Mouse (Mus musculus): ENCODE results near the gene Dppa3.
"Not testable (repeated sequence)": the region's sequence is repeated elsewhere in the genome, so short reads cannot be mapped to it uniquely, and the experiment has no call there.

Dppa3 gene

GRCm38 (mm10) chr6:122612426-122612825 is 13.8 kb upstream of the Dppa3 start:
- no peak for DNase-seq (ENCODE audit: low spot score in 2 of 2)

DNA sequence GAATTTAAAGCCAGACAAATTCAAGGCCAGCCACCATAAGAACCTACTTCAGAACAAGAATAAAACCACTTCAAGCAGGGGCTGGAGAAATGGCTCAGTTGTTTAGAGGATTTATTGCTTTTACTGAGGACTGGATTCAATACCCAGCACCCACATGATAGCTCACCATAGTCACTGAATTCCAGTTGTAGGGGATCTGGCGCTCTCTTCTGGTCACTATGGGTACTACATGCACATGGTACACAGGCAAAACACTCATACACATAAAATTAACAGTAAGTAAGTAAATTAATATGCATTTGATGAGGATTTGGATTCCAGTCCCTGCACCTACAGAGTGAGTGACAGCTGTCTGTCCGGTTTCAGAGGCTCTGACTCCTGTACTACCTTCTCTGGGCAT is 12.2 kb upstream of the Dppa3 start:
- no peak for DNase-seq (ENCODE audit: low spot score in 2 of 2)

- DNase-seq (ENCODE audit: low spot score in 2 of 2), result no peak
Observed at GRCm38 (mm10) chr6:122616022-122616421, 10.2 kb upstream of the Dppa3 start.

DNA sequence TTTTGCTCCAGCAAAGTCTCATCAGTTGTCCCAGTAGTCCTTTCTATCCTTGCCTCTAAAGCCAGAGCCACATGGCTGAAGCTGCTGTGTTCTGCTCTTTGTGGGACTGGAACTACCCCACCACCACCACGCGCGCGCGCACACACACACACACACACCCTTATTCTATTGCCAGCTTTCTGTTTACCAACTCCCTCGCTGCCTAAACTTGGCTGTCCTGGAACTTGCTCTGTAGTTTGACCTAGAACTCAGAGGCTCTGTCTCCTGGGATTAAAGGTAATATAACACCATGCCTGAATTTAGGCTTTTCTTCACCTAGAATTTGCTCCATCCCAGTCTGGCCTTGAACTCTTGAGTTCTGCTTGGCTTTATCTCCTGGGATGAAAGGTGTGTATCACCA is 5.1 kb upstream of the Dppa3 start:
- no peak for DNase-seq (ENCODE audit: low spot score in 2 of 2)

DNA sequence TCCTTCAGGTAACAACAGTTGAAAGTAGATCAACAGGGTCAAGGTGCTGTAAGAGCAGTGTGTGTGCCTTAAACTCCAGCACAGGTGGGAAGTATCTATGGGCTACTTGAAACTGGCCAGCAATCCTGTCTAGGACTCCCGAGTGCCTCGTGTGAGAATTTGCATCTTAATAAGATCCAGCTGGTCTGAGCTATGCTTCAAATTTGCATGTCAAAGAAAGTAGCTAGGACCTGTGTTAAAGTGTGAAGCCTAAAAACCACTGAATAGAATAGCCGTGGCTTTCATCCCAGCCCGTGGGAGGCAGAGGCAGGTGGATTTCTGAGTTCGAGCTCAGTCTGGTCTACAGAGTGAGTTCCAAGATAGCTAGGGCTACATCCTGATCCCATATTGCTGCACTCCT is 1.7 kb upstream of the Dppa3 start:
- DNase-seq (ENCODE audit: low spot score in 2 of 2), result no peak

DNA sequence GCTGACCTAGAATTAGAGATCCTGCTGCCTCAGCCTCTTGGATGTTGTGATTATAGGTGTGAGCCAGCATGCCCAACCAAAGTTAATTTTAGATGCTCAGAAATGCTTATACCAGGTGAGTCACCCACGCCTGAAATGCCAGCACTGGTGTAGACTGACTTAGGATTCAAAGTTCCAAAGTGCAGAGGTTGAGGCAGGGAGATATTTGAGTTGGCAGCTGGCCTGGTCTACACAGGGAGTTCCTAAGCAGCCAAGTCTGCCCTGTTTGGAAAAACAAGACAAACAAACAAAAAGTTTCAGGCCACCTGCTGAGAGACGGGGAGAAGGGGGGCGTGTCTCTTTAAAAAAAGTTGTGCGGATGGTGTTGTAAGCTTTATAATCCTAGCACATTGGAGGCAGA is 1.1 kb upstream of the Dppa3 start:
- DNase-seq (ENCODE audit: low spot score in 2 of 2), result no peak

DNA sequence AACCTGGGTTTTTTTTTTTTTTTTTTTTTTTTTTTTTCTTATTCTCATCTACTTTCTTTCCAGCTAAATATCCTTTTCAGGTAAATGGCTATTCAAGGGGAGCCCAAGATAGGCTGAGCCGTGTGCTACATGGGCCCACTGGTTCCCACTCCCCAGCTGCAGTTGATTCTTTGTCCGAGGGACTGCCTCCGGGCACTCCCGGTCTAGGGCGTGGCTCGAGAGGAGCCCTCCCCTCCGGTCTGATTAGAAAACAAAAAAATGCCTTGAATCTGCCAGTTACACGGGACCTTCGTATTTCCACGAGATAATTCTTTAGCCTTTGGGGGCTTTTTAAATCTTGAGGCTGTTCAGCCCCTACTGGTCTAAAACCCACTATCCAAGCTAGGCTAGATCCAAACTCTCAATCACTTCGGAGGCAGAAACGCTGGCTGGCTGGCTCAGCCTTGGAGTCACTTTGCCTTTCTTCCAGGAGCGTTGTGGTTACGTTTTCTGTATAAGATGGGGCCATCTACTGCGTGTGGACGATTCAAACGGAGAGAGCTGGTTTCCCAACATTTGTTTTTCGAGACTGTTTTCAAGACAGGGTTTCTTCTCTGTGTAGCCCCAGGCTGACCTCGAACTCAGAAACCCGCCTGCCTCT is 1.4 kb downstream of the Dppa3 start:
- DNase-seq (ENCODE audit: low spot score in 2 of 2), result no peak

DNA sequence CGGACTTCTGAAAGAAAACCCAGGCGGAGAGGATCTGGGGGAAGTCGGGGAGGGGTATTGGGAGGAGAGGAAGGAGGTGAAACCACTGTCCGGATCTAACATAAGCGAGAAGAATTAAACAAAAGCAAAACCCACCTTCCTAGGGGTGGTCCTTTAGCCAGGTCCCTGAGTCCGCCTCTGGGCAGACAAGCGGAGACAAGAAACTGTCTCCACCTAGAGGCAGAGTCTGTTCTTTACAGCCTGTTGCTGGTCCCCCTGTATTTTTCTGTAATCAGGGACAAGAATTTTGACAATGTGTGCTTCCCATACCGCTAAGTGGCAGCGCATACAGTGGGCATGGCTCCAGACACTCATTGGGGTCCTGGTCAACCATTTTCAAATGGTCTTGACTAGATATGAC is 7.2 kb downstream of the Dppa3 start:
- no peak for DNase-seq (ENCODE audit: low spot score in 2 of 2)

DNA sequence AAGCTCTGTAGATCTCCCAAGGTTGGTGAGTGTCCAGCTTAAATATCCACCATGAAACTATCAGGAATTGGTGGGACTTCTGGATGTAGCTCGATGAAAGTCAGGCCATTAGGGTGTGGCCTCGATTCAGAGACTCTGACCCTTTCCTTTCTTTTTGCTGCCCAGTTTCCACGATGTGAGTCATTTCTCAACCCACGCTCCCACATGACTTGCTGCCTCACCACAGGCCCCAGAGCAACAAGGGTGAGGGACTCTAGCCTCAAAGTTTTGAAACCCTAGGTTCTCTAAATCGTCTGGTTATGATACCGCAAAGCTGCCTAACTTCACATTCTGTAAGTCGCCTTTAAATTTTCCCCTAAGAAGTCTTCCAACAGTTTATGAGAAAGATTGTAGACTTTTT is 9.1 kb downstream of the Dppa3 start:
- DNase-seq (ENCODE audit: low spot score in 2 of 2), result no peak

- no peak for DNase-seq (ENCODE audit: low spot score in 2 of 2)
Observed at GRCm38 (mm10) chr6:122636666-122637065, 10.5 kb downstream of the Dppa3 start.

DNA sequence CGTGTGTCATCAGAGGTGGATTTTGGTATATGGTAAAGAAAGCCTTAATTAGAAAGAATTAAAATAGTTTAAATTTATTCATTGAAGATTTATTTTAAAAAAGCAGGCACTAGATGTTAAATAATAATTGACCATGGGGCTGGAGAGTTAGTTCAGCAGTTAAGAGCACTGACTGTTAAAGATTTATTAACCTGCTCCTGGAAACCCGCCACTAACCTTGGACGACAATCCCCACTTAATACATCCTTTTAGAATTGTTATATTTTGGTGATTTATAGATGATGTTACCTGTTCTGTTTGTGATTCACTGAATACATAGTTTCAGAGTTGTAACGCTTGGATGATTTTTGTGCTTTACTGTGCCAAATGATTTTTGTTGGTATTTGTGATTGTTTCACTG is 11.4 kb downstream of the Dppa3 start:
- not testable (repeated sequence) for DNase-seq (ENCODE audit: low spot score in 2 of 2)

DNA sequence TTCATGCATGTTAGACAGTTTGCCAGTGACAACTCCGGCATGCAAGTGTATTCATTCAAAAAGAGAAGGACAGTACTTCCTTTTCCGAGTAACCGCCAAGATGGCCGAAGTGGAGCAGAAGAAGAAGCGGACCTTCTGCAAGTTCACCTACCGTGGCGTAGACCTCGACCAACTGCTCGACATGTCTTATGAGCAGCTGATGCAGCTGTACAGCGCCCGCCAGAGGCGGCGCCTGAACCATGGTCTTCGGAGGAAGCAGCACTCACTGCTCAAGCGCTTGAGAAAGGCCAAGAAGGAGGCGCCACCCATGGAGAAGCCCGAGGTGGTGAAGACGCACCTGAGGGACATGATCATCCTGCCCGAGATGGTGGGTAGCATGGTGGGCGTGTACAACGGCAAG is 18.0 kb downstream of the Dppa3 start:
- not testable (repeated sequence) for DNase-seq (ENCODE audit: low spot score in 2 of 2)

GRCm38 (mm10) chr6:122649903-122650302 is 23.7 kb downstream of the Dppa3 start:
- DNase-seq (ENCODE audit: low spot score in 2 of 2), result no peak

DNA sequence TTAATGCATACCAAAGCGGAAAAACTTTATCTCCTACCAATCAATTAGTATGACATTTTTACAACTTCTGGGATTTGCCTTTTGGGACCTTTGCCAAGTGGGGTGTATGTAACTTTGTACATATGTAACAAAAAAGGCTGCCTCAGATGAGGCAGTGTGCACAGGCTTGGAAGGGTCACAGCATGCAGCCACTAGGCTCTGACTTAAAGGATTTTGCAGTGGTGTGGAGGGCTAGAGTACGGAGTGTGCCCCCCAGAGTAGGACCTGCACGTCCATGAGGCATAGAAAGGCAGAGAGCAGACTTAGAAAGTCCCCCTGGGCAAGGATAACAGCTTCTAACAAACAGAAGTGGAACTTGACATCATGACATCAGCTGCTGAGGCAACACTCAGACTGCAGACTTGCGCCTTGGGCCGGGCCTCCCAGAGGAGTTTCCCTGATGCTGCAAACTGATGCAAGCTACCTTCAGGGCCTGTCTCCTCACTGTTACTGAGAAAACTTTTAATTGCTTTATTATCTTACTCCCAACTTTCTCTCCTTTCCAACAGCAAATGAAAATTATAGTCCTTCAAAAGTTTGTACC is 24.3 kb downstream of the Dppa3 start:
- no peak for DNase-seq (ENCODE audit: low spot score in 2 of 2)

DNA sequence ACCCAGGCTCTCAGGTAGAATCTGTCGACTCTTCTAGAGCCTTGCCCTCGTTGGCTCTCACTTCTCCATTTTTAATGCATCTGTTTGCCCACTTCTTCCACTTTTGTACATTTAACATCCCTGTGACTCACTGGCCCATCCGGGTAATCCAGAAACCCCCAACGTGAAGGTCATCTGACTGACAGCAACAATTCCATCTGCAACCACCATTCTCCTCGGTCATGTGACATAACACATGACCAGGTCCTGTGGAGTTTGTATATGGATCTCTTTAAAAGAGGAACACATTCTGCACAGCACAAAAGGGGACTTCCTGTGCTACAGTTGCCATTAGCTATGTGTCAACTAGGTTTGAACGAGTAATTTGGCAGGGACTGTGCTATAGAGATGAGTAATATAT is 28.1 kb downstream of the Dppa3 start:
- no peak for DNase-seq (ENCODE audit: low spot score in 2 of 2)

GRCm38 (mm10) chr6:122657630-122658029 is 31.4 kb downstream of the Dppa3 start:
- DNase-seq (ENCODE audit: low spot score in 2 of 2), result no peak

- no peak for DNase-seq (ENCODE audit: low spot score in 2 of 2)
Observed at GRCm38 (mm10) chr6:122659567-122659966, 33.4 kb downstream of the Dppa3 start.

GRCm38 (mm10) chr6:122660601-122661379 is 34.6 kb downstream of the Dppa3 start:
- peak; percentile 26 to 58 for DNase-seq (ENCODE audit: low spot score in 2 of 2)

DNA sequence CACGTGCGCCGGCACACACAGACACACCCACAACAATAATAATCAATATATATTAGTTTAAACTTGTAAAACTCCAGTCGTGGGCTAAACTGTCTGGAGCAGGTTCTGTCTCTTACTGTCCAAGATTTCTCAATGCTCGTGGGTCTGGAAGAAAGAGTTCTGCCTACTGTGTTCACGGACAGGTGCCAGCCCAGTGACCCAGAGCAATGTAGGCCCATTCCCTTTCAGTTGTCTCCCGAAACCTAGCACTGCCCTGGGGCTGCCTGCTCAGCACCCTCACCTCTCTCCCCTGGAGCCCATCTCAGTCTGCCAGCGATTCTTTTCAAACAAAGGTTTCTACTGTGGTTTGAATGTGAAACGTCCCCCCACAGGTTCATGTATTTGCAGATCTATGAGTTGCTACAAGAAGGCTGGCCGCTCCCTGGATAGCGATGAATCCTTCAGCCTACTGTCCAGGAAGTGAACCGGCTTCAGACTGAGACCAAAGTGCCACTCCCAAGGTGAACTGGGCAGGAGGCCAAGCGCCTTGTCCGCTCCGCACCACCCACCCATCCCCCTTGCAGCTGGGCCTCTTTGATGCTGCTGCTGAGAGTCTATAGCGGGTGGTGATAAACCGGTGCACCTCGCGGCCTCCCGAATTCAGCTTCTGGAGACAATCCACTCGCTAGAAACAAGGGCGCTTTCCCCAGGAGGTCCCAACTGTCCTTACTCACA is 36.5 kb downstream of the Dppa3 start:
- DNase-seq (ENCODE audit: low spot score in 2 of 2), result no peak

DNA sequence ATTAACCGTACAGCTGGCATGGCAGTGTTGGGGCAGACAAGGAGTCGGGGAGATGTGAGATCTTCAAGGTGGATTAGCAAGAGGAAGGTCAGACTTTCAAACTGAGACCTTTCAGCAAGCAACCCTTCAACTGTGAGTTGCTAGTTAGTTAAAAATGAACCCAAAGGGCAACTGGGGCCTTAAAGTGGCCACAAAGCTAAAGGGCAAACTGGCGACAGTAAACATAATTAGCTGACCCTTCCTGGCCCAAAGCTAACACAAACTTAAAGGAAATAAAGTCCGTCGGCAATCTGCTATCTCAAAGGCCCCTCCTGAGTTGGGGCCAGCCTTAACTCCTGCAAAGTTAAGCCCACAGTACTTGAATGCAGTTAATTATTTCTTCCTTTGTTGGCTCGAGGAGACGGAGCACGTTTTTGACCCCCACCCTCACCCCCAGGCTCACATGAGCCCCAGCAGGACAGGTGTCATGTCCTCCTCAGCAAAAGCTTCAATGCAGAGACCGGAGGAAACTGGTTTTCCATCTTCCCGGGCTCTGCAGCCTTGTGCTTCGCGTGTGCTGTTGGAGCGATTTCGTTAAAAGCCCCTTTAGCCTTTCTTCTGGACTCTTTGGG is 37.5 kb downstream of the Dppa3 start:
- no peak for DNase-seq (ENCODE audit: low spot score in 2 of 2)

- DNase-seq (ENCODE audit: low spot score in 2 of 2), result no peak
Observed at GRCm38 (mm10) chr6:122665866-122666265, 39.7 kb downstream of the Dppa3 start.

DNA sequence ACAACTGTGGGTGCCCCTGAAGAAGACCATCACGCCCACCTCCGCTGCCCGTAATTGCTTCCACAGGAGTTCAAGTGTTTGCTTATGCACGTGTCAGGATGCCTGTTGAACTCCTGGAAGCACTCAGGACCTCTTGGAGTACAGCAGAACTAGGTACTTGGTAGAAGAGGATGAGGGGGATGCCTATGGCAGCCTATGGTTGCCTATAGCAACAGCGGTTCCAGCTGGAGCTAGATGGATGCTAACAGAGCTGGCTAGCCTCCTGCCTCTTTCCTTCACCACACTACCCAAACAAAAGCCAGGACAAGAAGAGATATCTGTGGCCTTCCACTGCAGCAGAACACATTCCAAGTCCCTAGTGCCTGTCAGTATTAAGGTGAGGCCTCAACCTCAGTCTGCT is 41.5 kb downstream of the Dppa3 start:
- no peak for DNase-seq (ENCODE audit: low spot score in 2 of 2)
